Mouse (Mus musculus) CH12.LX (cell line): ENCODE measurements around the gene Aatf.

Experiments used
- CTCF ChIP-seq, 2 experiments: IDR thresholded peaks in 1 of 2; conservative IDR thresholded peaks in 1 of 2; 2 replicates each; pipeline ENCODE4 v1.5.1; 2011 to 2012; ENCODE audit warnings: low read depth in 2 of 2, low read length in 2 of 2, improper control_type of control experiment in 1 of 2, inconsistent platforms in 1 of 2, mild to moderate bottlenecking in 1 of 2, moderate library complexity in 1 of 2
- HCFC1 ChIP-seq: IDR thresholded peaks from 2 replicates; pipeline ENCODE4 v1.6.1; 2012; ENCODE audit warnings: low read depth, mild to moderate bottlenecking, inconsistent platforms, low read length, improper control_type of control experiment
- IRF4 ChIP-seq: IDR thresholded peaks from 2 replicates; pipeline ENCODE4 v1.6.1; 2014; ENCODE audit warnings: low read depth, mild to moderate bottlenecking, inconsistent platforms, low read length, improper control_type of control experiment
- POLR2A ChIP-seq: IDR thresholded peaks from 2 replicates; pipeline ENCODE4 v1.6.1; 2011; ENCODE audit warnings: low read depth, mild to moderate bottlenecking, improper control_type of control experiment, low read length
- SMC3 ChIP-seq: IDR thresholded peaks from 2 replicates; pipeline ENCODE4 v1.6.1; 2011; ENCODE audit warnings: low read depth, low read length, improper control_type of control experiment
- ZC3H11A ChIP-seq: IDR thresholded peaks from 2 replicates; pipeline ENCODE4 v1.6.1; 2012; ENCODE audit warnings: low read depth, mild to moderate bottlenecking, inconsistent platforms, low read length, improper control_type of control experiment
- ZMIZ1 ChIP-seq: IDR thresholded peaks from 2 replicates; pipeline ENCODE4 v1.6.1; 2012; ENCODE audit warnings: low read depth, mild to moderate bottlenecking, inconsistent platforms, low read length, improper control_type of control experiment

DNA sequence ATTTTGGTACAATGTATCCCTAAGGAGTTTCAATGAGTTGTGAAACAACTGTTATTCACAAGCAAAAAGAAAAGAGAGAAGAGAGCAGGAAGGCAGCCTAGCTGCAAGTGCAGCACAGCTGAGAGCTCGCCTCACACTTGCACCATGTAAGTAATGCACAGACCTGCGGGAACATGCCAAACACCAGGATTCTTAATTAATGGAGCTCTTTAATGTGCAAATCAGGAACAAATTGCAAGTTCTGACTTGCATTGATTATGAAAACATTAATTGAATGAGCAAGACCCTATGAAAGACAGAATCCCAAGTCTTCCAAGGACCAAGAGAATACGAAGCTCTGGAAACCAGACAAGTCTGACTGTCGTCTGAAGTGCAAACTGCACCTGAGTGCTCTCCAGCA lies 17.5 kb downstream of the Aatf start:
- TF ChIP-seq ZC3H11A (no peak), ZMIZ1 (no peak), POLR2A (no peak), CTCF (conservative IDR thresholded peaks at IDR 0.05 in 1 of 2, IDR thresholded peaks at IDR 0.05 in 1 of 2; ENCODE audit: low read depth in 2 of 2, low read length in 2 of 2) (no peak), HCFC1 (no peak), IRF4 (no peak), SMC3 (no peak)
